Mouse (Mus musculus): ENCODE measurements around the gene Gm5148. TPM values are rescaled to one million over a fixed set of nuclear protein-coding genes. Genes with fewer than 3 reads are reported as not detected.

The Gm5148 gene
- total and polyA plus RNA-seq, 3 experiments: 1.0 to 147 TPM; not detected in 1

- TF ChIP-seq EP300 (IDR thresholded peaks at IDR 0.05; ENCODE audit: low read depth in 1 of 2, low read length in 2 of 2) (no peak), POLR2A (IDR thresholded peaks at IDR 0.05; ENCODE audit: control insufficient read depth in 1 of 2, insufficient read depth in 1 of 2, low read depth in 1 of 2, low read length in 2 of 2, poor library complexity in 1 of 2) (no peak), SMC3 (IDR thresholded peaks at IDR 0.05; ENCODE audit: low read depth, low read length) (no peak), ZMIZ1 (IDR thresholded peaks at IDR 0.05; ENCODE audit: low read depth, low read length) (no peak), MYC (IDR thresholded peaks at IDR 0.05; ENCODE audit: low read depth, low read length) (no peak), MYB (IDR thresholded peaks at IDR 0.05; ENCODE audit: low read depth, low read length) (no peak), MAZ (IDR thresholded peaks at IDR 0.05; ENCODE audit: low read depth, low read length) (no peak), ZNF384 (IDR thresholded peaks at IDR 0.05; ENCODE audit: low read depth, low read length) (no peak), JUND (IDR thresholded peaks at IDR 0.05; ENCODE audit: low read depth, low read length) (no peak), BHLHE40 (IDR thresholded peaks at IDR 0.05; ENCODE audit: borderline replicate concordance, low read depth, low read length) (no peak), SIN3A (IDR thresholded peaks at IDR 0.05; ENCODE audit: low read length) (no peak), USF2 (IDR thresholded peaks at IDR 0.05; ENCODE audit: borderline replicate concordance in 1 of 2, insufficient read depth in 1 of 2, low read depth in 1 of 2, low read length in 2 of 2) (no peak), RCOR1 (IDR thresholded peaks at IDR 0.05; ENCODE audit: low read depth, low read length) (no peak), UBTF (IDR thresholded peaks at IDR 0.05; ENCODE audit: borderline replicate concordance, insufficient read depth, low read depth, low read length) (no peak), ELF1 (IDR thresholded peaks at IDR 0.05; ENCODE audit: low read depth, low read length) (no peak), CHD1 (IDR thresholded peaks at IDR 0.05; ENCODE audit: low read depth, low read length) (no peak), GABPA (IDR thresholded peaks at IDR 0.05; ENCODE audit: low read depth, low read length) (no peak)
- Histone ChIP-seq H3K4me1 (ENCODE audit: control insufficient read depth in 1 of 2, insufficient read depth in 2 of 2, low read length in 2 of 2) (peaks cover 10 to 34% of the 10 kb centered on the region in 2 experiments), H3K9me3 (replicated peaks; ENCODE audit: insufficient read depth, low read length) (no peaks in the 10 kb centered on the region), H3K9ac (ENCODE audit: control insufficient read depth, low read depth, low read length, poor library complexity, severe bottlenecking) (no peak overlapping the region), H3K36me3 (ENCODE audit: control insufficient read depth in 1 of 2, insufficient read depth in 2 of 2, low read length in 2 of 2) (peaks cover 0 to 16% of the 10 kb centered on the region in 2 experiments; a peak in 2 of 4 replicates), H3K4me3 (ENCODE audit: control insufficient read depth in 1 of 2, insufficient read depth in 1 of 2, low read depth in 2 of 2, low read length in 2 of 2) (no peak overlapping the region), H3K27me3 (ENCODE audit: control insufficient read depth in 1 of 2, insufficient read depth in 2 of 2, low read length in 2 of 2) (no peaks in the 10 kb centered on the region), H3K79me2 (ENCODE audit: control insufficient read depth, insufficient read depth, low read length, poor library complexity) (no peaks in the 10 kb centered on the region), H3K27ac (ENCODE audit: control insufficient read depth, low read depth, low read length) (no peak overlapping the region)
- DNase-seq (ENCODE audit: low read depth, low spot score): no peak
These were observed 2.3 kb upstream of the Gm5148 start for GRCm38 (mm10) chr3:37726501-37727140.

DNA sequence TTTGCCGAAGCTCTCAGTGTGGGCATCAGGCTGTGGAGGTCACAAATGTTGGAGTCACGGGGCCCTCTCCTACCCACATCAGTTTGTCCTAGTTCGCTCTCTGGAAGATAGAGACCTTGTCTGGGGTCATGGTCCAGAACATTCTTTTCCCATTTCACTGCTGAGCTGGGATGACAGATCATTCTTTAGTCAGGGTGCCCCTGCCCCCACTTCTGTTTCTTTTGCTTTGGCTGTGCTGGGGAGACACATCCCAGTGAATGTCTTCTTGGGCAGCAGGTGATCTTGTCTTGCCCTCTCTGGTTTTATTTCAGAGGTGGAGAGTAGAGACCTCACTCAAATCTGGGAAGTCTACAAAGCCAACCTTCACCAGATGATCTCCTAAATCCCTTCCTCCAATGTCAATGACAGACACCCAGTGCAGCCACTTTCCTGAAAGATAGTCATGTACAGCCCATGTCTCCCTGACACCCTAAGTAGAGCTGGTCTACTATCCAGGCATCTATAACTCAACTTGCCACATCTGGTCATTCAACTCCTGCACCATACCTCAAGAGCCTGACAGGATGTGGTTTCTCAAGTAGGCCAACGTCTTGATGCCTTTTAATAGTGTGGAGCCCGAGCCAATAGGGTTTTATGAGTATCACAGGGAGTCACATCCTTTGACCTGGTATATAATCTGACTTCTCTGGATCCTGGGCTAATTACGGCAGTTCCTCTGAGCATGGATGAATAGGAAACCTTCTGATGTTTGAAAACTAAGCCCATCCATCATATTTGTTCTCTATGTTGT lies 851 bp upstream of the Gm5148 start:
- peaks cover 8 to 25% of the 10 kb centered on the region in 2 experiments for H3K4me1 ChIP-seq (ENCODE audit: control insufficient read depth in 1 of 2, insufficient read depth in 2 of 2, low read length in 2 of 2)
- no peak for DNase-seq (ENCODE audit: low read depth, low spot score)

More for the DNA sequence above, 851 bp upstream of the Gm5148 start:
- no peak overlapping the region for H3K4me3 ChIP-seq (ENCODE audit: control insufficient read depth in 1 of 2, insufficient read depth in 1 of 2, low read depth in 2 of 2, low read length in 2 of 2)
- H3K9ac ChIP-seq (ENCODE audit: control insufficient read depth, low read depth, low read length, poor library complexity, severe bottlenecking): no peak overlapping the region
- H3K27ac ChIP-seq (ENCODE audit: control insufficient read depth, low read depth, low read length): no peak overlapping the region
- H3K79me2 ChIP-seq (ENCODE audit: control insufficient read depth, insufficient read depth, low read length, poor library complexity): no peaks in the 10 kb centered on the region
- TF ChIP-seq MAFK (IDR thresholded peaks at IDR 0.05; ENCODE audit: borderline replicate concordance, low read depth, low read length) (no peak), ZMIZ1 (IDR thresholded peaks at IDR 0.05; ENCODE audit: low read depth, low read length) (no peak), RAD21 (IDR thresholded peaks at IDR 0.05; ENCODE audit: low read depth, low read length) (no peak)
- H3K36me3 ChIP-seq (ENCODE audit: control insufficient read depth in 1 of 2, insufficient read depth in 2 of 2, low read length in 2 of 2): peaks cover 0 to 15% of the 10 kb centered on the region in 2 experiments; a peak in 2 of 4 replicates
- H3K9me3 ChIP-seq (replicated peaks; ENCODE audit: insufficient read depth, low read length): no peaks in the 10 kb centered on the region
- no peaks in the 10 kb centered on the region for H3K27me3 ChIP-seq (ENCODE audit: control insufficient read depth in 1 of 2, insufficient read depth in 2 of 2, low read length in 2 of 2)

All from MEL (cell line).